Comparison of ENCODE assay signal across 22 mouse cellular contexts in genomic region chr12:5303100-5303499, GRCm38 (mm10).
DNase-seq lines count a peak whose midpoint lies in the region; ATAC-seq and TF ChIP-seq lines count a peak whose summit lies in the region.
"Had no signal": no experiment of that assay in that cellular context is flagged by ENCODE, and none has a peak within 500 bp of the region (broad histone marks: within the 10 kb centered on the region; RNA-seq: fewer than 3 reads in every experiment).

No protein-coding gene starts in this region.

- no peak overlapping the region for H3K9ac ChIP-seq in forebrain, embryonic 13.5 days
- no peak overlapping the region for H3K9ac ChIP-seq in forebrain, embryonic 14.5 days (ENCODE audit: low read length)
- no peak overlapping the region for H3K9ac ChIP-seq in midbrain, embryonic 11.5 days (ENCODE audit: low read length)
- H3K9ac ChIP-seq in stomach, embryonic 16.5 days (ENCODE audit: low read length) = no peak overlapping the region
- no peak overlapping the region for H3K9ac ChIP-seq in stomach, postnatal 0 days (ENCODE audit: low read length)
- no peak overlapping the region for H3K9ac ChIP-seq in midbrain, postnatal 0 days (replicated peaks; ENCODE audit: low read length, poor library complexity, severe bottlenecking)
- H3K9ac ChIP-seq: embryonic facial prominence, embryonic 13.5 days; forebrain, postnatal 0 days; heart, embryonic 12.5 days; liver, embryonic 14.5 days had no signal

- H3K4me1 ChIP-seq in forebrain, embryonic 13.5 days = peaks cover 16% of the 10 kb centered on the region
- H3K4me1 ChIP-seq in forebrain, embryonic 14.5 days (ENCODE audit: control insufficient read depth, insufficient read depth, low read length) = 0 out of 2 replicates have a peak, but pooled peaks cover 3% of the 10 kb centered on the region
- H3K4me1 ChIP-seq in midbrain, embryonic 11.5 days (ENCODE audit: control insufficient read depth, insufficient read depth, low read length) = no peaks in the 10 kb centered on the region
- no peaks in the 10 kb centered on the region for H3K4me1 ChIP-seq in midbrain, embryonic 10.5 days
- peaks cover 6% of the 10 kb centered on the region; the same call in 1 of the 2 replicates for H3K4me1 ChIP-seq in stomach, embryonic 16.5 days (ENCODE audit: control insufficient read depth, insufficient read depth, low read length)
- no peaks in the 10 kb centered on the region for H3K4me1 ChIP-seq in stomach, postnatal 0 days (replicated peaks; ENCODE audit: control insufficient read depth, insufficient read depth)
- H3K4me1 ChIP-seq in midbrain, postnatal 0 days (ENCODE audit: insufficient read depth, low read length) = no peaks in the 10 kb centered on the region
- H3K4me1 ChIP-seq: heart, embryonic 12.5 days had no signal

- H3K27me3 ChIP-seq in forebrain, embryonic 13.5 days = no peaks in the 10 kb centered on the region
- H3K27me3 ChIP-seq in forebrain, embryonic 14.5 days (replicated peaks; ENCODE audit: control insufficient read depth, insufficient read depth, low read length) = no peaks in the 10 kb centered on the region
- no peaks in the 10 kb centered on the region for H3K27me3 ChIP-seq in midbrain, embryonic 11.5 days (ENCODE audit: control insufficient read depth, insufficient read depth, low read length)
- H3K27me3 ChIP-seq in midbrain, embryonic 10.5 days (ENCODE audit: low read depth, poor library complexity, severe bottlenecking) = no peaks in the 10 kb centered on the region
- H3K27me3 ChIP-seq in stomach, embryonic 16.5 days (ENCODE audit: control insufficient read depth, insufficient read depth, low read length) = no peaks in the 10 kb centered on the region
- no peaks in the 10 kb centered on the region for H3K27me3 ChIP-seq in stomach, postnatal 0 days (ENCODE audit: control insufficient read depth, insufficient read depth, low read length)
- H3K27me3 ChIP-seq in midbrain, postnatal 0 days (ENCODE audit: insufficient read depth, low read length) = no peaks in the 10 kb centered on the region
- H3K27me3 ChIP-seq: embryonic facial prominence, embryonic 13.5 days; heart, embryonic 12.5 days; Patski had no signal

- H3K27ac ChIP-seq in forebrain, embryonic 13.5 days = no peak overlapping the region
- H3K27ac ChIP-seq in forebrain, embryonic 14.5 days (ENCODE audit: low read depth, low read length) = no peak overlapping the region
- H3K27ac ChIP-seq in midbrain, embryonic 11.5 days (ENCODE audit: low read depth, low read length) = no peak overlapping the region
- H3K27ac ChIP-seq in midbrain, embryonic 10.5 days (replicated peaks) = no peak overlapping the region
- H3K27ac ChIP-seq in stomach, embryonic 16.5 days (ENCODE audit: low read length) = no peak overlapping the region
- no peak overlapping the region for H3K27ac ChIP-seq in stomach, postnatal 0 days (replicated peaks)
- H3K27ac ChIP-seq in midbrain, postnatal 0 days (ENCODE audit: low read depth, low read length) = no peak overlapping the region
- H3K27ac ChIP-seq: embryonic facial prominence, embryonic 13.5 days; forebrain, embryonic 10.5 days; heart, adult 2 months; kidney, postnatal 0 days; liver, embryonic 14.5 days had no signal

- ATAC-seq in forebrain, embryonic 13.5 days = peak; percentile 54; the same call in 1 of the 2 replicates
- ATAC-seq in forebrain, embryonic 14.5 days = no peak
- no peak for ATAC-seq in midbrain, embryonic 11.5 days (ENCODE audit: low FRiP score)
- ATAC-seq in stomach, embryonic 16.5 days (ENCODE audit: insufficient read depth, low FRiP score) = peak; percentile 50; the same call in 1 of the 2 replicates
- no peak for ATAC-seq in stomach, postnatal 0 days (ENCODE audit: low FRiP score, low TSS enrichment)
- no peak for ATAC-seq in midbrain, postnatal 0 days (ENCODE audit: low FRiP score)
- ATAC-seq: forebrain, postnatal 0 days; Patski had no signal

- no peaks in the 10 kb centered on the region for H3K9me3 ChIP-seq in forebrain, embryonic 13.5 days (replicated peaks)
- no peaks in the 10 kb centered on the region for H3K9me3 ChIP-seq in forebrain, embryonic 14.5 days (replicated peaks; ENCODE audit: control insufficient read depth, low read length)
- no peaks in the 10 kb centered on the region for H3K9me3 ChIP-seq in midbrain, embryonic 11.5 days (ENCODE audit: control insufficient read depth, low read length)
- no peaks in the 10 kb centered on the region for H3K9me3 ChIP-seq in midbrain, embryonic 10.5 days (replicated peaks)
- no peaks in the 10 kb centered on the region for H3K9me3 ChIP-seq in stomach, embryonic 16.5 days (replicated peaks; ENCODE audit: control insufficient read depth, low read length)
- no peaks in the 10 kb centered on the region for H3K9me3 ChIP-seq in stomach, postnatal 0 days (ENCODE audit: control insufficient read depth, low read length)
- H3K9me3 ChIP-seq in midbrain, postnatal 0 days (ENCODE audit: low read length) = no peaks in the 10 kb centered on the region
- H3K9me3 ChIP-seq: embryonic facial prominence, embryonic 13.5 days; forebrain, embryonic 10.5 days; heart, embryonic 12.5 days had no signal

- H3K36me3 ChIP-seq in forebrain, embryonic 13.5 days (ENCODE audit: poor library complexity, severe bottlenecking) = no peaks in the 10 kb centered on the region
- no peaks in the 10 kb centered on the region for H3K36me3 ChIP-seq in forebrain, embryonic 14.5 days (ENCODE audit: control insufficient read depth, insufficient read depth, low read length)
- H3K36me3 ChIP-seq in midbrain, embryonic 11.5 days (ENCODE audit: control insufficient read depth, insufficient read depth, low read length) = no peaks in the 10 kb centered on the region
- no peaks in the 10 kb centered on the region for H3K36me3 ChIP-seq in midbrain, embryonic 10.5 days
- H3K36me3 ChIP-seq in stomach, embryonic 16.5 days (ENCODE audit: control insufficient read depth, insufficient read depth, low read length) = no peaks in the 10 kb centered on the region
- no peaks in the 10 kb centered on the region for H3K36me3 ChIP-seq in stomach, postnatal 0 days (ENCODE audit: control insufficient read depth, insufficient read depth, low read length)
- H3K36me3 ChIP-seq in midbrain, postnatal 0 days (ENCODE audit: insufficient read depth, low read length) = no peaks in the 10 kb centered on the region
- H3K36me3 ChIP-seq: embryonic facial prominence, embryonic 13.5 days; forebrain, embryonic 10.5 days; heart, embryonic 12.5 days had no signal

- TF ChIP-seq EP300 in stomach, postnatal 0 days (optimal IDR thresholded peaks at IDR 0.05) = no peak

- no peak for DNase-seq in forebrain, embryonic 14.5 days (ENCODE audit: low spot score)
- DNase-seq in midbrain, embryonic 11.5 days (ENCODE audit: low spot score, missing footprints) = peak; percentile 37
- DNase-seq in midbrain, embryonic 10.5 days (ENCODE audit: low spot score) = no peak
- DNase-seq in stomach, postnatal 0 days (ENCODE audit: low spot score) = no peak
- peak; percentile 26 for DNase-seq in midbrain, postnatal 0 days (ENCODE audit: low spot score)
- DNase-seq in urinary bladder, postnatal 14 days (ENCODE audit: low spot score) = no peak
- DNase-seq: adrenal gland, postnatal 10 days; cerebellum, adult 9-10 months; forebrain, postnatal 0 days; heart, adult 2 months; heart, postnatal 4 days; kidney, adult 8-10 months; liver; thymus, postnatal 14 days had no signal

- TF ChIP-seq CTCF in stomach, postnatal 0 days (IDR thresholded peaks at IDR 0.05; ENCODE audit: low read depth) = no peak
- no peak for TF ChIP-seq CTCF in midbrain, postnatal 0 days (IDR thresholded peaks at IDR 0.05)

- H3K4me2 ChIP-seq in forebrain, embryonic 13.5 days = no peak overlapping the region
- no peak overlapping the region for H3K4me2 ChIP-seq in forebrain, embryonic 14.5 days (ENCODE audit: low read length)
- no peak overlapping the region for H3K4me2 ChIP-seq in midbrain, embryonic 11.5 days
- no peak overlapping the region for H3K4me2 ChIP-seq in stomach, embryonic 16.5 days (ENCODE audit: low read depth, low read length)
- H3K4me2 ChIP-seq in stomach, postnatal 0 days (replicated peaks; ENCODE audit: low read depth) = no peak overlapping the region
- H3K4me2 ChIP-seq in midbrain, postnatal 0 days (ENCODE audit: low read depth, low read length, poor library complexity, severe bottlenecking) = no peak overlapping the region
- H3K4me2 ChIP-seq: embryonic facial prominence, embryonic 13.5 days; heart, embryonic 12.5 days had no signal

- 89% methylated on average over 4 of the region's 4 CpGs for WGBS in forebrain, embryonic 13.5 days
- 92% methylated on average over 4 of the region's 4 CpGs for WGBS in forebrain, embryonic 14.5 days
- WGBS in midbrain, embryonic 11.5 days = 85% methylated on average over 4 of the region's 4 CpGs
- WGBS in midbrain, embryonic 10.5 days = 93% methylated on average over 4 of the region's 4 CpGs
- WGBS in stomach, embryonic 16.5 days = 58% methylated on average over 4 of the region's 4 CpGs
- WGBS in stomach, postnatal 0 days = 62% methylated on average over 4 of the region's 4 CpGs
- WGBS in midbrain, postnatal 0 days = 76% methylated on average over 4 of the region's 4 CpGs

- no peak overlapping the region for H3K4me3 ChIP-seq in forebrain, embryonic 13.5 days
- no peak overlapping the region for H3K4me3 ChIP-seq in forebrain, embryonic 14.5 days (ENCODE audit: low read depth, low read length)
- no peak overlapping the region for H3K4me3 ChIP-seq in midbrain, embryonic 11.5 days (ENCODE audit: low read depth, low read length)
- no peak overlapping the region for H3K4me3 ChIP-seq in midbrain, embryonic 10.5 days
- no peak overlapping the region for H3K4me3 ChIP-seq in stomach, embryonic 16.5 days (replicated peaks; ENCODE audit: low read length)
- H3K4me3 ChIP-seq in stomach, postnatal 0 days (ENCODE audit: low read depth, low read length) = no peak overlapping the region
- no peak overlapping the region for H3K4me3 ChIP-seq in midbrain, postnatal 0 days (ENCODE audit: low read depth, low read length)
- H3K4me3 ChIP-seq: embryonic facial prominence, embryonic 13.5 days; forebrain, embryonic 10.5 days; heart, adult 2 months; heart, embryonic 12.5 days had no signal

Comparison
In these comparisons a context has a peak if more than half of its experiments do, and no peak if none do; other contexts are left out.
1. ATAC-seq: peak in forebrain, embryonic 13.5 days (single experiment) and stomach, embryonic 16.5 days (single experiment); none in forebrain, embryonic 14.5 days (single experiment), midbrain, embryonic 11.5 days (single experiment), stomach, postnatal 0 days (single experiment) and midbrain, postnatal 0 days (single experiment).
2. DNase-seq: peak in midbrain, embryonic 11.5 days (single experiment) and midbrain, postnatal 0 days (single experiment); none in forebrain, embryonic 14.5 days (single experiment), midbrain, embryonic 10.5 days (single experiment), stomach, postnatal 0 days (single experiment) and urinary bladder, postnatal 14 days (single experiment).